Mouse (Mus musculus): ENCODE data around the gene Frs2. TPM values are rescaled to one million over a fixed set of nuclear protein-coding genes. Genes with fewer than 3 reads are reported as not detected.
"Not testable (repeated sequence)": the region's sequence is repeated elsewhere in the genome, so short reads cannot be mapped to it uniquely, and the experiment has no call there.

Gene Frs2
- polyA plus RNA-seq, 1 experiment: 21.1 TPM

DNA sequence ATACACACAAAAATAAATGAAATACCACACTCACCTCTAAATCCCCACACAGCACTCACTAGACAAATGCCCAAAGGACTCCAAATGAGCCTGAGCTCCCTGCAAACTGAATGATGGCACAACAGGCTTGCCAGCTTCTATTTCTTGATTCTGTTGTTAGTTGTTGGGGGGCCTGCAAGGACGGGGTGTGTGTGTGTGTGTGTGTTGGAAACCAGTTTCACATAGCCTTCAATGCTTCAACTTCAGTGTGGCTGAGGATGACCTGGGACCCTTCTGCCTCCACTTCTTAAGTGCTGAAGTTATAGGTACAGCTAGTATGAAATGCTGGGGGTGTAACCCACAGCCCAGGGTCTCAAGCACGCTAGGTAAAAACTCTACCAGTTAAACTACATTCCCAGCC is 5.0 kb downstream of the Frs2 start:
- no peak overlapping the region for H3K27ac ChIP-seq (ENCODE audit: control insufficient read depth, insufficient read depth, low read length)
- TF ChIP-seq CTCF (IDR thresholded peaks at IDR 0.05; ENCODE audit: borderline replicate concordance, control insufficient read depth, extremely low read depth, insufficient read depth, low read length, poor library complexity): no peak
- no peak for TF ChIP-seq POLR2A (IDR thresholded peaks at IDR 0.05; ENCODE audit: control insufficient read depth, extremely low read depth, insufficient read depth, low read length, poor library complexity)
- H3K4me3 ChIP-seq (ENCODE audit: control insufficient read depth, insufficient read depth, low read length): no peak overlapping the region
- peaks cover 11% of the 10 kb centered on the region for H3K4me1 ChIP-seq (replicated peaks; ENCODE audit: control insufficient read depth, insufficient read depth, low read length)
- DNase-seq: no peak
- no peaks in the 10 kb centered on the region for H3K27me3 ChIP-seq (ENCODE audit: control insufficient read depth, insufficient read depth, low read length)
- H3K36me3 ChIP-seq (ENCODE audit: control insufficient read depth, insufficient read depth, low read length): no peaks in the 10 kb centered on the region
- 92% methylated on average over 2 of the region's 2 CpGs for whole genome bisulfite sequencing

DNA sequence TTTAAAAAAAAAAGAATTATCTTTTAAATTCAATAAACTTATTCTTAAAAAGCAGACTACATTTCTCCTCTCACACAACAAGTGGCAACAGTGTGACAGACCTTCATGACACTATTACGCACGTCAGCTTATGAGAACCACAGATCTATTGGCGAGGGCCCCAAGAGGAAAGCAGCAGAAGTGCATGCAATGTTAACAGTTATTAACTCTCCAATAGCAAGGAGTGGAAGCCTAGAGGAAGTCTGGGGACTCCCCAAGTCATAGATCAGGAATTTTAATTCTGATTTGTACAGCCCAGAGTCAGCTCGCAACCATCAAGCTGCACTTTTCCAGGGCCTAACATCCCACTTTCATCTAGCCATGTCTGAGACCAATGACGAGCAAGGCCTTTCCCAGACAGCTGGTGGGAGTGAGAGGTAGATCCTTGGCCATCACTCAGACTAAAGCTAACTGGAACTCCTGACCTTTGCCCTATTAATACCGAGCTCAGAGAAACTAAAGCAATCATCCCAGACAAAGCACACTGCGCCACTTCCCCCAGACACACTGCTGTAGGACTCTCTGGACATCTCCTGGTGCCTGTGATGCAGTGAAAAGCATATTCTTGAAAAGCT is 6.3 kb downstream of the Frs2 start:
- no peak for TF ChIP-seq CTCF (IDR thresholded peaks at IDR 0.05; ENCODE audit: borderline replicate concordance, control insufficient read depth, extremely low read depth, insufficient read depth, low read length, poor library complexity)
- no peak for TF ChIP-seq POLR2A (IDR thresholded peaks at IDR 0.05; ENCODE audit: control insufficient read depth, extremely low read depth, insufficient read depth, low read length, poor library complexity)
- Histone ChIP-seq H3K36me3 (ENCODE audit: control insufficient read depth, insufficient read depth, low read length) (no peaks in the 10 kb centered on the region), H3K27me3 (ENCODE audit: control insufficient read depth, insufficient read depth, low read length) (no peaks in the 10 kb centered on the region), H3K4me1 (replicated peaks; ENCODE audit: control insufficient read depth, insufficient read depth, low read length) (peaks cover 11% of the 10 kb centered on the region), H3K4me3 (ENCODE audit: control insufficient read depth, insufficient read depth, low read length) (no peak overlapping the region), H3K27ac (ENCODE audit: control insufficient read depth, insufficient read depth, low read length) (no peak overlapping the region)
- 93% methylated on average over 7 of the region's 7 CpGs for WGBS
- no peak for DNase-seq

DNA sequence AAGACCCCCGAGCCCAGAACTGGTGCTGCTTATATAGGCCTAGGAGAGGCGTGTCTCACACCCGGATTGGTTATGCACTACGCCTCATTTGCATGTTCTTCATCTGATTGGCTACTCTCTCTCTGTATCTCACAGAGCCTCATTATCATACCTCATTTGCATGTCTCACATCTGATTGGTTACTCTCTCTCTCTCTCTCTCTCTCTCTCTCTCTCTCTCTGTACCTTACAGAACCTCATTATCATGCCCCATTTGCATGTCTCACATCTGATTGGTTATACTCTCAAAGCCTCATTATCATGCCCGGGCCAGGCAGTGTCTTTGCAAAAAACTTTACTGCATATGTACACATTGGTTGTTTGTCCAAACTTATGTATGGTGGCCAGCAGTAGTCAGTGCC is 16.8 kb downstream of the Frs2 start:
- not testable (repeated sequence) for H3K4me3 ChIP-seq (ENCODE audit: control insufficient read depth, insufficient read depth, low read length); H3K36me3 ChIP-seq (ENCODE audit: control insufficient read depth, insufficient read depth, low read length); H3K27me3 ChIP-seq (ENCODE audit: control insufficient read depth, insufficient read depth, low read length); H3K27ac ChIP-seq (ENCODE audit: control insufficient read depth, insufficient read depth, low read length); H3K4me1 ChIP-seq (replicated peaks; ENCODE audit: control insufficient read depth, insufficient read depth, low read length); DNase-seq
- WGBS: 95% methylated on average over 5 of the region's 5 CpGs

DNA sequence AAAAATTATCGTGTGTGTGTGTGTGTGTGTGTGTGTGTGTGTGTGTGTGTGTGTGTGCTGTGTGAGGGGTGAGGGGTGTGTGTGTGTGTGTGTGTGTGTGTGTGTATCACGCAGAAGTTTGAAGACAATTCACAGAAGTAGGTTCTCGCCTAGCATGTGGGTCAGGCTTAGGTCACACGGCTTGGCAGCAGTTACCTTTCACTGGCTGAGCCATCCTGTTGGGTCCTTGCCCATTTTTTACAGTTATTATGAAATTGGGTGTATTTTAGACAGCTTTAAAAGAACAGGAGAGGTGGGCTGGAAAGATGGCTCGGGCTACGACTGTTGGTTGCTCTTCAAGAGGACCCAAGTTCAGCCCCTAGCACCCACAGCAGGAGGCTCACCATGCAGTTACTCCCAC is 18.3 kb downstream of the Frs2 start:
- no peaks in the 10 kb centered on the region for H3K27me3 ChIP-seq (ENCODE audit: control insufficient read depth, insufficient read depth, low read length)
- no peaks in the 10 kb centered on the region for H3K36me3 ChIP-seq (ENCODE audit: control insufficient read depth, insufficient read depth, low read length)
- WGBS: 77% methylated on average over 6 of the region's 6 CpGs
- TF ChIP-seq POLR2A (IDR thresholded peaks at IDR 0.05; ENCODE audit: control insufficient read depth, extremely low read depth, insufficient read depth, low read length, poor library complexity): no peak
- TF ChIP-seq CTCF (IDR thresholded peaks at IDR 0.05; ENCODE audit: borderline replicate concordance, control insufficient read depth, extremely low read depth, insufficient read depth, low read length, poor library complexity): no peak
- DNase-seq: no peak
- H3K4me1 ChIP-seq (replicated peaks; ENCODE audit: control insufficient read depth, insufficient read depth, low read length): peaks cover 13% of the 10 kb centered on the region
- no peak overlapping the region for H3K27ac ChIP-seq (ENCODE audit: control insufficient read depth, insufficient read depth, low read length)
- H3K4me3 ChIP-seq (ENCODE audit: control insufficient read depth, insufficient read depth, low read length): no peak overlapping the region

DNA sequence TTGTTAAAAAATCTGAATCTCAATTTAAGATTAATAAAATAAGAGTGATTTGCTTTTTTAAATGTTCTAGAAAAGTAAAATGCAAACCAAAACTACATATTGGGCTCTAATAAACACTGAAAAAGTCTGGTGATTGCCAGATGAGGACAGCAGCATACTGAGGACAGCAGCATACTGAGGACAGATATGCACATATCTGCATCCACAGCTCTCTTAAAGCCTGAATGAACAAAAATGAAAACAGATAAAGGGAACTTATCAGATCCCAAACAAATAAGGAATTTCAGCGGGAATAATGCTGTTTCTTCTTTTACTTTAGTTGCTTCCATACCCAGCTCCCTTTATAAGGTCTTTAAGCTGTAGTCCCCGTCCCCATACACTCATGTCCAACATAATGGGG is 19.6 kb downstream of the Frs2 start:
- Histone ChIP-seq H3K4me1 (replicated peaks; ENCODE audit: control insufficient read depth, insufficient read depth, low read length) (peaks cover 13% of the 10 kb centered on the region), H3K27ac (ENCODE audit: control insufficient read depth, insufficient read depth, low read length) (no peak overlapping the region), H3K27me3 (ENCODE audit: control insufficient read depth, insufficient read depth, low read length) (no peaks in the 10 kb centered on the region), H3K36me3 (ENCODE audit: control insufficient read depth, insufficient read depth, low read length) (no peaks in the 10 kb centered on the region), H3K4me3 (ENCODE audit: control insufficient read depth, insufficient read depth, low read length) (no peak overlapping the region)
- 99% methylated on average over 2 of the region's 2 CpGs for WGBS
- DNase-seq: no peak
- TF ChIP-seq CTCF (IDR thresholded peaks at IDR 0.05; ENCODE audit: borderline replicate concordance, control insufficient read depth, extremely low read depth, insufficient read depth, low read length, poor library complexity) (no peak), POLR2A (IDR thresholded peaks at IDR 0.05; ENCODE audit: control insufficient read depth, extremely low read depth, insufficient read depth, low read length, poor library complexity) (no peak)

DNA sequence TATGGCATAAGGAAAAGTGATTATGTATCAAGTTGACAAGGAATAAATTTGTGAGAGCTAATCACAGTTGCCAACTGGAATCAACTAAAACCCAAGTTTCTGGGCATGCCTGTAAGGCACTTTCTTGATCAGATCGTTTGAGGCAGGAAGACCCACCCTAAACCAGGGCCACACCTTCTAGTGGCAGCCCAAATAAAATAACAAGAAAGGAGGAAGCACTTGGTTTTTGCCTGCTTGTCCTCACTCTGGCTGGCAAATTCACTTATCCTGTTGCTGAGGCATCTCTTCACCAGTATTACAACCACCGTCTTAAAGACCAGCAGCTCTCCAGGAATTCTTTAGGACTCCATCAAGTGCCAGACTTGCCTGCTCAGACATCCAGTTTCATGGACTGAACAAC is 20.9 kb downstream of the Frs2 start:
- H3K4me1 ChIP-seq (replicated peaks; ENCODE audit: control insufficient read depth, insufficient read depth, low read length): peaks cover 13% of the 10 kb centered on the region
- DNase-seq: no peak
- H3K36me3 ChIP-seq (ENCODE audit: control insufficient read depth, insufficient read depth, low read length): no peaks in the 10 kb centered on the region
- whole genome bisulfite sequencing: 19% methylated on average over 2 of the region's 2 CpGs
- no peak overlapping the region for H3K4me3 ChIP-seq (ENCODE audit: control insufficient read depth, insufficient read depth, low read length)
- H3K27me3 ChIP-seq (ENCODE audit: control insufficient read depth, insufficient read depth, low read length): no peaks in the 10 kb centered on the region
- H3K27ac ChIP-seq (ENCODE audit: control insufficient read depth, insufficient read depth, low read length): no peak overlapping the region
- TF ChIP-seq POLR2A (IDR thresholded peaks at IDR 0.05; ENCODE audit: control insufficient read depth, extremely low read depth, insufficient read depth, low read length, poor library complexity): no peak
- no peak for TF ChIP-seq CTCF (IDR thresholded peaks at IDR 0.05; ENCODE audit: borderline replicate concordance, control insufficient read depth, extremely low read depth, insufficient read depth, low read length, poor library complexity)

DNA sequence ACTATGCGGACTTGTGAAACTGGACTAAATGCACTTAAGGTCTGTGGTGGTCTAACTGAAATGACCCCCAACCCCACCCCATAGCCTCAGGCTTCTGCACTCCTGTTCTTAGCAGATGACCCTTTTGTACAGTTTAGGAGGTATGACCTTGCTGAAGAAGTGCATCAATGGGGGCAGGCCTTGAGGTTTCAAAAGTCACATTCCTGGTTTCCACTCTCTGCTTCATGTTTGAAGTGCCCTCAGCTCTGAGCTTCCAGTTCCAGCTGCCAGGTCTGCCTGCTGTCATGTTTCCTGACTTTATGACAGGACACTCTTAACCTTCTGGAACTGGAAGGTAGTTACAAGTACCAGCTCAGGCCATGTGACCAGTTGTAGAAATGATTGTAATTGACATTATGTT is 21.6 kb downstream of the Frs2 start:
- H3K36me3 ChIP-seq (ENCODE audit: control insufficient read depth, insufficient read depth, low read length): no peaks in the 10 kb centered on the region
- H3K4me1 ChIP-seq (replicated peaks; ENCODE audit: control insufficient read depth, insufficient read depth, low read length): peaks cover 13% of the 10 kb centered on the region
- 95% methylated on average over 1 of the region's 1 CpGs for WGBS
- no peak for DNase-seq
- no peaks in the 10 kb centered on the region for H3K27me3 ChIP-seq (ENCODE audit: control insufficient read depth, insufficient read depth, low read length)
- TF ChIP-seq POLR2A (IDR thresholded peaks at IDR 0.05; ENCODE audit: control insufficient read depth, extremely low read depth, insufficient read depth, low read length, poor library complexity) (no peak), CTCF (IDR thresholded peaks at IDR 0.05; ENCODE audit: borderline replicate concordance, control insufficient read depth, extremely low read depth, insufficient read depth, low read length, poor library complexity) (no peak)
- no peak overlapping the region for H3K4me3 ChIP-seq (ENCODE audit: control insufficient read depth, insufficient read depth, low read length)
- H3K27ac ChIP-seq (ENCODE audit: control insufficient read depth, insufficient read depth, low read length): no peak overlapping the region
